Mouse (Mus musculus) kidney, adult 2 months (tissue): ENCODE data around the gene Ooep.

Experiments used
- CTCF ChIP-seq: fragments of 200-500 bp; conservative IDR thresholded peaks from 2 replicates; pipeline ENCODE4 v1.5.1; 2011; ENCODE audit warnings: low read depth, mild to moderate bottlenecking, control low read depth, low read length, moderate library complexity, mixed read lengths; ENCODE audit not compliant: insufficient read depth, insufficient read length
- POLR2A ChIP-seq: fragments of 200-500 bp; IDR thresholded peaks from one replicate; pipeline ENCODE4 v1.6.1; 2011; ENCODE audit warnings: low read depth, low read length, control low read depth

DNA sequence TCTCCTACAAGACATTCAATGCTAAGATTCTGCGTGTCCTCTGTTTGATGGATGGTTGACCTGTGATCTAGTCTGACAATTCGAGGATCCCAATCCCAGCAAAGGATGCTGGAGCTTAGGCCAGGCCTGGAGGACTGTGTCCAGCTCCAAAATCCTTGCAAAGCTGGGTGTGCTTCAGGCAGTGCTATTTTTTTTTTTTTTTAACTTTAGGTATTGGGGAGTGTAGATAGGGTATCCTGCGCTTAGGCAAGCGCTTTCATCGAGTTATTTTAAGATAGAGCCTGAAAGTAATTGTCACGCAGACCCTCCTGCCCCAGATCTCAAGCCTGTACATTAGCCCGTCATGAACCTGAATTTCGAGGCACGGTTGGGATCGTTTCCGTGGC is 16.7 kb upstream of the Ooep start:
- TF ChIP-seq CTCF = no peak
- TF ChIP-seq POLR2A = no peak
